Mouse (Mus musculus): ENCODE data around the gene Olfr102. TPM values are rescaled to one million over a fixed set of nuclear protein-coding genes. Genes with fewer than 3 reads are reported as not detected.

Olfr102 gene
- polyA plus RNA-seq, 1 experiment: not detected

GRCm38 (mm10) chr17:37270058-37270701, 46.7 kb downstream of the Olfr102 start, which contains the start of gene H2-M3:
TSS of gene H2-M3 (plus strand) at chr17:37270220.
- TF ChIP-seq POLR2A (IDR thresholded peaks at IDR 0.05; ENCODE audit: borderline replicate concordance, extremely low read depth, insufficient read depth, insufficient read length, poor library complexity, severe bottlenecking) (no peak), CTCF (IDR thresholded peaks at IDR 0.05; ENCODE audit: borderline replicate concordance, extremely low read depth, insufficient read depth, insufficient read length) (no peak)
- peak; percentile 91 for DNase-seq (ENCODE audit: low read depth)

- TF ChIP-seq CTCF (IDR thresholded peaks at IDR 0.05; ENCODE audit: borderline replicate concordance, extremely low read depth, insufficient read depth, insufficient read length) (no peak), POLR2A (IDR thresholded peaks at IDR 0.05; ENCODE audit: borderline replicate concordance, extremely low read depth, insufficient read depth, insufficient read length, poor library complexity, severe bottlenecking) (no peak)
- DNase-seq (ENCODE audit: low read depth): no peak
Observed at GRCm38 (mm10) chr17:37263626-37264025, 53.2 kb downstream of the Olfr102 start, which contains the start of gene Olfr98. TSS of gene Olfr98 (minus strand) at chr17:37263749.

Other genes starting within 250 kb of the Olfr102 start
- not detected in 2 replicates for gene Olfr90, start 228.6 kb downstream of the Olfr102 start, polyA plus RNA-seq (2012; rRNA removed)
- not detected in 2 replicates for gene Olfr91, start 218.8 kb downstream of the Olfr102 start, polyA plus RNA-seq (2012; rRNA removed)
- gene Olfr92, start 197.0 kb downstream of the Olfr102 start, polyA plus RNA-seq (2012; rRNA removed): not detected in 2 replicates
- not detected in 2 replicates for gene Olfr93, start 155.6 kb downstream of the Olfr102 start, polyA plus RNA-seq (2012; rRNA removed)
- not detected in 2 replicates for gene Ubd, start 123.2 kb downstream of the Olfr102 start, polyA plus RNA-seq (2012; rRNA removed)
- not detected in 2 replicates for gene Olfr94, start 116.1 kb downstream of the Olfr102 start, polyA plus RNA-seq (2012; rRNA removed)
- 0.03 and 0.05 TPM in 2 replicates for gene Olfr95, start 103.9 kb downstream of the Olfr102 start, polyA plus RNA-seq (2012; rRNA removed)
- not detected in 2 replicates for gene Olfr96, start 96.9 kb downstream of the Olfr102 start, polyA plus RNA-seq (2012; rRNA removed)
- gene Olfr97, start 79.7 kb downstream of the Olfr102 start, polyA plus RNA-seq (2012; rRNA removed): not detected in 2 replicates
- gene Olfr98, start 53.3 kb downstream of the Olfr102 start, polyA plus RNA-seq (2012; rRNA removed): not detected in 2 replicates
- 0.42 and 0.68 TPM in 2 replicates for gene H2-M3, start 46.8 kb downstream of the Olfr102 start, polyA plus RNA-seq (2012; rRNA removed)
- gene Olfr99, start 33.6 kb downstream of the Olfr102 start, polyA plus RNA-seq (2012; rRNA removed): not detected in 2 replicates
- gene Olfr101, start 12.7 kb downstream of the Olfr102 start, polyA plus RNA-seq (2012; rRNA removed): not detected in 2 replicates
- gene Olfr103, start 22.6 kb upstream of the Olfr102 start, polyA plus RNA-seq (2012; rRNA removed): not detected in 2 replicates
- gene Olfr104-ps, start 42.5 kb upstream of the Olfr102 start, polyA plus RNA-seq (2012; rRNA removed): not detected in 2 replicates
- gene Olfr105-ps, start 62.0 kb upstream of the Olfr102 start, polyA plus RNA-seq (2012; rRNA removed): not detected in 2 replicates
- gene Olfr106-ps, start 73.3 kb upstream of the Olfr102 start, polyA plus RNA-seq (2012; rRNA removed): not detected in 2 replicates
- gene Olfr107, start 82.2 kb upstream of the Olfr102 start, polyA plus RNA-seq (2012; rRNA removed): not detected in 2 replicates
- not detected in 2 replicates for gene Olfr108, start 128.4 kb upstream of the Olfr102 start, polyA plus RNA-seq (2012; rRNA removed)
- gene Olfr109, start 141.9 kb upstream of the Olfr102 start, polyA plus RNA-seq (2012; rRNA removed): not detected in 2 replicates
- not detected in 2 replicates for gene H2-M2, start 166.5 kb upstream of the Olfr102 start, polyA plus RNA-seq (2012; rRNA removed)
- not detected in 2 replicates for gene Olfr110, start 175.4 kb upstream of the Olfr102 start, polyA plus RNA-seq (2012; rRNA removed)
- gene Olfr111, start 191.0 kb upstream of the Olfr102 start, polyA plus RNA-seq (2012; rRNA removed): 0.04 and 0.08 TPM in 2 replicates

Measured in brain, embryonic 14.5 days (tissue).